Mouse (Mus musculus) WW6 (cell line): ENCODE measurements around the gene Colgalt2.

Experiments used
- DNase-seq: peaks from one replicate; pipeline ENCODE4 v3.0.0-alpha.2; 2013; ENCODE audit warnings: low read depth, low spot score

Colgalt2 gene

GRCm38 (mm10) chr1:152531498-152531897, 131.9 kb downstream of the Colgalt2 start:
- DNase-seq = no peak

GRCm38 (mm10) chr1:152534531-152534930, 134.9 kb downstream of the Colgalt2 start:
- no peak for DNase-seq

- no peak for DNase-seq
Measured at GRCm38 (mm10) chr1:152536416-152537018, 136.9 kb downstream of the Colgalt2 start.

DNA sequence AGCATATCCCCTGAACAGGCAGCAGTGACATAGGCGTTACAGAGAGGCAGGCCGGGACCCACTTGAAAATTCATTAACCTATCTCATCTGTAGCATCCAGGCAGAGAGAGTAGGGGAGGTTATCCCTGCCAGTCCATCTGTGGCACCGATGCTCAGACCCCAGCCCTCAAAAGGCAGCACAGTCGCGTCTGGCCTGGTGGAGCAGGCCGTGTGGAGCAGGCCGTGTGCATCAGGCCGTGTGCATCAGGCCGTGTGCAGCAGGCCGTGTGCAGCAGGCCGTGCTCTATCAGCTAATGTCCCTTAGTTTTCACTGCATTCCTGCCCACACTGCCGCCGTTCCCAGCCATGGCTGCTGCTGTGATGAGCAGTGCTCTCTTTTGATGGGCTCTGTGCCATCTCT, 137.6 kb downstream of the Colgalt2 start:
- DNase-seq = no peak

- no peak for DNase-seq
Measured at GRCm38 (mm10) chr1:152538817-152539216, 139.2 kb downstream of the Colgalt2 start.

DNA sequence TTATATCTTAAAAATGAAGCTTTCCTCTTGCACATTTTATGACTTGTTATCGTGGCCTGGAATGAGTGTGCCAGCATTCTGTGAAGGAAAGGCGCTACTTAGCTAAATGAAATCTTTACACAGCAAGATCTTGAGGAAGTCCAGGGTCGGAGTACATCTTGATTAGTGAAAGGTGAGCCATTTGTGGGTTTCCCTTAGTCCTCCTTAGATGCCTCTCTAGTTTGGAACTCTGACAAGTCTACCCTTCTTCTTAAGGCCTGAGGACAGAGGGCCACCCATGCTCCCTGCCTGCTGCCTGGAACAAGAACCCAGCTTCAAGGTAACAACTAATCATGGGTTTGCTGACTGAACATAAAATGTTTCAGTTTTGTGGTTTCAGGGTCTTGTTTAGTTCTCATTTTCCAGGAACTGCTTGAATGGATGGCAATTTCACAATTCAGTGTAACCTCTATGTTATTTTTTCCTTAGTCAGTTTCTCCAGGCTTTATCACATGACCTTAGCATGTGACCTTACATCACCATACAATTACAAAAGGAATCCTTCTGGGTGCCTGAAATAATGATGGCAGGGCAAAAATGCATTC, 140.8 kb downstream of the Colgalt2 start:
- no peak for DNase-seq

- no peak for DNase-seq
Measured at GRCm38 (mm10) chr1:152542747-152543378, 143.2 kb downstream of the Colgalt2 start.

- DNase-seq = no peak
Measured at GRCm38 (mm10) chr1:152543449-152544159, 144.0 kb downstream of the Colgalt2 start.

GRCm38 (mm10) chr1:152549061-152549738, 149.6 kb downstream of the Colgalt2 start:
- DNase-seq = no peak

GRCm38 (mm10) chr1:152550544-152550943, 150.9 kb downstream of the Colgalt2 start:
- no peak for DNase-seq

DNA sequence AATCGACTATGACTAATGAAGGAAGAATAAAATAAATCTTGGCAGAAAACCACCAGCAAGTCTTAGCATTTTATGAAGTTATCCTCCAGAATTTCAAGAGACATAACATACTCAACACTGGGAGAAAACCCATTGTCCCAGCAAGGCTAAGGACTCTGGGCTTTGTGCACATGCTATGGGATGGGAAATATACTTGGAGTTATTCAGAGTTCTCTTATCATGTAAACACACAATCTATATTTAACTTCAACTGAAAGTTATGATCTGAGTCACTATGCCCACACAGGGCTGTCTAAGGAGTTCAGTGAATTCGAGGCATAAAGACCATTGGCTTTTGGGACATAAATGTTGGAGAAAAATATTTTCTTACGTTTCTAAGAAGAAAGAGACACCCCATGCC, 151.3 kb downstream of the Colgalt2 start:
- DNase-seq = no peak

DNA sequence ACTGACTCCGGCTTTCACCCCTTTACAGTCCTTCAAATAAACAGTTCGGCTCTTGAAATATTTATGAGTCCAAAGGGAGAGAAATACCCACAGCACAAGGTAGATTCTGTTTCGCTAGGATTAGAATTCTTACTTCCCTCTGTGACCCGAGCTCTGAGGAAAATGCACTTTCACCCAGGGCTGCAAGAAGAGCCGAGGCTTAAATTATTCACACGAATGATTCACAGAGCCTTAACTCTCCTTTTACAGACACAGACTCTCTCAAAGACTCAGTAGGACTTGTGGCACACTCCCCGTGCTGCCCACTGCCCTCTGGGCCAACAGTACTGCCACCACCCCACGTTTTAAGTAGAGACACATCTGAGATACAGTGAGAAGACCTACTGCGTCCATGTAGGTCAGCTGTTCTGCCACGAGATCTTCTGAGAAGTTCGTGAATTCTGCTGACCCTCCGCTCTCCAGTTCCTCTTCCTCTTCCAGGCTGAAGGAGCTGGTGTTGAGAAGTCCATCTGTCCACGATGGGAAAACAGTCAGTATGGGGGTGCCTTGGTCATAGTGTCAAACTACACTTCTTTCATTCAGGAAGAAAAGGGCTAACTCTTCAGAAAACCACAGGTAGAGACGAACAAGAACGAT, 154.4 kb downstream of the Colgalt2 start:
- DNase-seq = no peak

GRCm38 (mm10) chr1:152555944-152556573, 156.4 kb downstream of the Colgalt2 start:
- no peak for DNase-seq

GRCm38 (mm10) chr1:152556576-152557281, 157.1 kb downstream of the Colgalt2 start:
- DNase-seq = no peak
